Mouse (Mus musculus): ENCODE data around the gene Thbs1. TPM values are rescaled to one million over a fixed set of nuclear protein-coding genes. Genes with fewer than 3 reads are reported as not detected.

Thbs1 gene
- total RNA-seq, 2 experiments from 2014 or later = 0.11 to 3.2 TPM

DNA sequence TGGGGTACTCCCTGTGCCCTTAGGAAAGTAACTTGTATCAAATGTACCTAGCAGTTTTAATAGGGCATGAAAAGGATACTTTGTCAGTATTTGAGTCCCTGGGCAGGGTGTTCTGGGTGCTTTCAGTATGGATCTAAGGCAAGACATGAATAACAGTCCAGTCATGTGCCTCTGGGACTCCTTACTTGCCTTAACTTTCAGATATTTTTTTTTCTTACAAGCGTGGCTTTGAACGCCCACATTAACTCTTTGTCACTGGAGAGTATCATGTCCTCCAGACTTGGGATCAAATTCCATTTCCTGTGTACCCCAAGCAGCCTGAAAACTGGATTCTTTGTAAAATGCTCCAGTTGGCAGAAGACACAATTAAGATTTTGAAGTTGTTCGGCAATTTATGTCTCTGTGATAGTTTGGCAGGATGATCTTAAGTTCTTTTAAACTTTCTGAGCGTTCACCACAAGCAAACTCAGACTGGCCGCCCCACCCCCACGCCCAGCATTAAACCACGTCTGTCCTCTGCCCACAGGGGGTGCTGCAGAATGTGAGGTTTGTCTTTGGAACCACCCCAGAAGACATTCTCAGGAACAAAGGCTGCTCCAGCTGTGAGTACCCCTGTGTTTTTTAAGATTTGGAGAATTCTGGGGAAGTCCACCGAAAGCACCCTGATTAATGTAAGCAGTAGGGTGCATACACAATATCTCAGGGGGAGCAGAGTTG, 2.3 kb downstream of the Thbs1 start:
- ATAC-seq (replicated peaks; ENCODE audit: poor library complexity, severe bottlenecking) = no peak

DNA sequence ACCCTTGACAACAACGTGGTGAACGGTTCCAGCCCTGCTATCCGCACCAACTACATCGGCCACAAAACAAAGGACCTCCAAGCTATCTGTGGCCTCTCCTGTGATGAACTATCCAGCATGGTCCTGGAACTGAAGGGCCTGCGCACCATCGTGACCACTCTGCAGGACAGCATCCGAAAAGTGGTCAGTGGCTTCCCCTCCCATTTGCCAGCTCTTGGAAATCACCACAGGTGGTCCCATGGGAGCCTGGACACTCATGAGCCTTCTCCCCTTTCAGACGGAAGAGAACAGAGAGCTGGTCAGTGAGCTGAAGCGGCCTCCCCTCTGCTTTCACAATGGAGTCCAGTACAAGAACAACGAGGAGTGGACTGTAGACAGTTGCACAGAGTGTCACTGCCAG, 3.0 kb downstream of the Thbs1 start:
- ATAC-seq (replicated peaks; ENCODE audit: poor library complexity, severe bottlenecking) = no peak

DNA sequence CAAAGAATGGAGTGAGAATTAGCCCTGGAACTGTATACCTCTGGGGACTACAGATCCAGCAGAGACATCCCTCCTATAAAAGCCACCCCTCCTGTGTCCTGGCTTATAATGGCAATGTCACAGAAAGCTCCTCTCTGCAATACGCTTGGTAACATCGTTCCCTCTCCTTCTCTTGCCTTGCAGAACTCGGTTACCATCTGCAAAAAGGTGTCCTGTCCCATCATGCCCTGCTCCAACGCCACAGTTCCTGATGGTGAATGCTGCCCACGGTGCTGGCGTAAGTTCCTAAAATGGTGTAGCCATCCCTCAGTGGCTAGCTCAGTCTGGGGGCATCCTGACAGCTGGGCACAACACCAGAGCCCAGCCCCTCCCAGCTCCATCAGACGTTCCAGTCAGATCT, 4.0 kb downstream of the Thbs1 start:
- no peak for ATAC-seq (replicated peaks; ENCODE audit: poor library complexity, severe bottlenecking)

DNA sequence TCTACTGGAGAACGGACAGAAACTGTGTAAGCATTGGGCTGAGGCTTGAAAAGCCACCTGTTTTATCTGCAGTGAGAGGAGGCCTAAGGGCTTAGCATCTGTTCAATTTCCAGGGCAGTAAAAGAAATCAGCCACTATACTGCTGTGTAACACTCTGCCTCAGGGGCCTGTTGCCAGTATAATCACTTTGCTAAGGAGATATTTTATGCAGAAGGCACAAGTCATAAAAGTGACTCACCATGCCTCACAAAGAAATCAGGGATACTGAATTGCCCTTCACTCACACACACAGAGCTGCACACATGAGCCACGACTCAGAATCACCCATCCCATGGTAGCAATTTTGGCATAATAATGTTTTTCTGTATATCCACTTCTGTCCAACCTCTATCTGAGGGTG, 4.5 kb downstream of the Thbs1 start:
- ATAC-seq (replicated peaks; ENCODE audit: poor library complexity, severe bottlenecking) = no peak

DNA sequence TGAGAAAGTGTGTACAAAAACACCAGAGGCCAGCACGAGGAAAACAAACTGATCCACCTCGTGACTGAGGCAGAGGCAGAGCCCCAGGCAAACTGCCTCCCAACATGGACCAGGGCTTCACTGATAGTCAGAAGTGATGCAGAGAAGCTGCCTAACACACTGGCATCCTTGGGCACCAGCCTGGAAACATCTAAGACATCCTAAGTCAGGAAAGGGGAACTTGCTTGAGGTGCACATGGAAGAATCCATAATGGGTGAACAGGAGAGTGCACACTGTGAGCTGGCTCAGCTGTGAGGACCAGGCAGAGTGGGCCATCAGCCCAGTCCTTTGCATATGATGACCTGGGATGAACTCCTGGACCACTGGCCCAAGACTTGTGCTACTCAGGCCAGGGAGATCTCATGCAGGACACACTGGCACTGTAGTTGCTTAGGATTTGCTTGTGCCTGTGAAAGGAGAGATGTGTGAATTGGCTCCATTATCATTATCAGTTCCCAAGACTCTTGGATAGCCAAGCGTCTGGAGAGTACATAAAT, 5.1 kb downstream of the Thbs1 start:
- 0 out of 2 replicates have a peak, but pooled peaks have one; percentile 22 for ATAC-seq (replicated peaks; ENCODE audit: poor library complexity, severe bottlenecking)

DNA sequence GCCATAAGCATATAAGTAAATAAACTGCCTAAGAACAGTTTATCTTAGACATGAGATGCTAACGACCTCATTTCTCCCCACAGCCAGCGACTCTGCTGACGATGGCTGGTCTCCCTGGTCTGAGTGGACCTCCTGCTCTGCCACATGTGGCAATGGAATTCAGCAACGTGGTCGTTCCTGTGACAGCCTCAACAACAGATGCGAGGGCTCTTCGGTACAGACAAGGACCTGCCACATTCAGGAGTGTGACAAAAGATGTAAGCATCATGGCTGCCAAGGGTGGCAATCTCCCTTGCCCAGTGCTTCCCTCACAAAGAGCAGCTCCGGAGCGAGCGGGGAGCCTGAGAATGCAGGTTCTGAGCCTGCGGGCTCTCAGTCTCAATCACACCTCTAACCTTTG, 5.7 kb downstream of the Thbs1 start:
- no peak for ATAC-seq (replicated peaks; ENCODE audit: poor library complexity, severe bottlenecking)

DNA sequence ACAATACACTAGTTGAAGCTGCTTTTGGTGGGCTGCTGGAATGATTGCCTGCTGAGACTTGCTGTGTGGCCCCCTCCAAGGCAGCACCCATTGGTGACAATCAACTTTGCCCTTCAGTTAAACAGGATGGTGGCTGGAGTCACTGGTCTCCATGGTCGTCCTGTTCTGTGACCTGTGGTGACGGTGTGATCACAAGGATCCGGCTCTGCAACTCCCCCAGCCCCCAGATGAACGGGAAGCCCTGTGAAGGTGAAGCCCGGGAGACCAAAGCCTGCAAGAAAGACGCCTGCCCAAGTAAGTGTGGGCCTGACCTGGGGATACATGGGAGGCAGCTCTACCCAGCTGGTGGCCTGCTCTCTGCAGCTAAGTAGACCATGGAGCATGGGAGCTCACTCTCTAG, 6.4 kb downstream of the Thbs1 start:
- no peak for ATAC-seq (replicated peaks; ENCODE audit: poor library complexity, severe bottlenecking)

DNA sequence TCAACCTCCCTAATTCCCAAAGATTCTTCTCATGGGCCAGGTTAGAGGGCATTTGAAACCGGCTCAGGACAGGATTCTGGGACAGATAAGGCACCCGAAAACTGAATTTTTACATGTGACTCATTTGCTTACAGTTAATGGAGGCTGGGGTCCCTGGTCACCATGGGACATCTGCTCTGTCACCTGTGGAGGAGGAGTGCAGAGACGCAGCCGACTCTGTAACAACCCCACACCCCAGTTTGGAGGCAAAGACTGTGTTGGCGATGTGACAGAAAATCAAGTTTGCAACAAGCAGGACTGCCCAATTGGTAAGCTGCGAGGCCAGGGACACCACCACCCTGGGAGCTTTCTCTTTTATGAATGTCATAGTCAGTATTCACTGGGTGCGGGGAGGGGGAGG, 6.8 kb downstream of the Thbs1 start:
- no peak for ATAC-seq (replicated peaks; ENCODE audit: poor library complexity, severe bottlenecking)

DNA sequence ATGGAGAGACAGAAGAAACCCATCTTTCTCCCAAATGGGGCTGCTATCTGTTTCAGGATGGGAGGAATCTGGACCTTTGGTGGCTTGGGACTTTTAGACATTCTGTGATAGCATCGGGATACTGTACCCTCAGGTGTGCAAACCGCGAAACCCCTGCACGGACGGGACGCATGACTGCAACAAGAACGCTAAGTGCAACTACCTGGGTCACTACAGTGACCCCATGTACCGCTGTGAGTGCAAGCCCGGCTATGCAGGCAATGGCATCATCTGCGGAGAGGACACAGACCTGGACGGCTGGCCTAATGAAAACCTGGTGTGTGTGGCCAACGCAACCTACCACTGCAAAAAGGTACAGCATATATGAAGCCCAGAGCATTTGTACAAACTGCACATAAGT, 8.0 kb downstream of the Thbs1 start:
- ATAC-seq (replicated peaks; ENCODE audit: poor library complexity, severe bottlenecking) = no peak

DNA sequence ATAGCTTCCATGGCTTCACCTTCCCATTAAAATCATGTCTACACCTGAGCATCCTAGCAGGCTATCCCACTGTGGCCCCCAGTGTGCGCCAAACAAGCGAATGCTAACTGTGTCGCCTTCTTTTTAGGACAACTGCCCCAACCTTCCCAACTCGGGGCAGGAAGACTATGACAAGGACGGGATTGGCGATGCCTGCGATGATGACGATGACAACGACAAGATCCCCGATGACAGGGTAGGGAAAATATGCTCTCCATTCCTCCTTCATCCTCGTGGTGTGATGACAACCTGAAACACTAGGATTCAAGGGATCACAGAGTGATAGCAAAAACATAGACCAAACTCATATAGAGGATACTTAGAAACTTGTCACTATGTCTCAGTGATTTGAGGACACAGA, 8.4 kb downstream of the Thbs1 start:
- no peak for ATAC-seq (replicated peaks; ENCODE audit: poor library complexity, severe bottlenecking)

DNA sequence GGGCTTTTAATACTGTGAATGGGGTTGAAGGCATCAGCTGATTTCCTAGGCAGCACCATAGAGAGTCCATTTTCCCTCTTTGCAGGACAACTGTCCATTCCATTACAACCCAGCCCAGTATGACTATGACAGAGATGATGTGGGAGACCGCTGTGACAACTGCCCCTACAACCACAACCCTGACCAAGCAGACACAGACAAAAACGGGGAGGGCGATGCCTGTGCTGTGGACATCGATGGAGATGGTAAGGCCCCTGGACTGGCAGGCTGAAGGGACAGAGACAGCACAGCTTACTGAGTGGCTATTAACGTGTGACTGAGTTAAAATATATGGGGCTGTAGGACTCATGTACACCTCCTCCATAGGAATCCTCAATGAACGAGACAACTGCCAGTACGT, 9.1 kb downstream of the Thbs1 start:
- no peak for ATAC-seq (replicated peaks; ENCODE audit: poor library complexity, severe bottlenecking)

DNA sequence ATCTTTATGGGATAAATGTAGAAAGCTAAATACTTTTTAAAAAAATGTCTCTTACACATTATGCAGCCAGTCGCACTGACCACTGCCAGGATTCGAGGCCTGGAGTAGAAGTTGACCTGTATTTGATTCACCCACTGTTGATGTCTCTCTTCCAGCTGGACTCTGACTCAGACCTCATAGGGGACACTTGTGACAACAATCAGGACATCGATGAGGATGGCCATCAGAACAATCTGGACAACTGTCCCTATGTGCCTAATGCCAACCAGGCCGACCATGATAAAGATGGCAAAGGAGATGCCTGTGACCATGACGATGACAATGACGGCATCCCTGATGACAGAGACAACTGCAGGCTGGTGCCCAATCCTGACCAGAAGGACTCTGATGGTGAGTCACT, 10.6 kb downstream of the Thbs1 start:
- no peak for ATAC-seq (replicated peaks; ENCODE audit: poor library complexity, severe bottlenecking)

DNA sequence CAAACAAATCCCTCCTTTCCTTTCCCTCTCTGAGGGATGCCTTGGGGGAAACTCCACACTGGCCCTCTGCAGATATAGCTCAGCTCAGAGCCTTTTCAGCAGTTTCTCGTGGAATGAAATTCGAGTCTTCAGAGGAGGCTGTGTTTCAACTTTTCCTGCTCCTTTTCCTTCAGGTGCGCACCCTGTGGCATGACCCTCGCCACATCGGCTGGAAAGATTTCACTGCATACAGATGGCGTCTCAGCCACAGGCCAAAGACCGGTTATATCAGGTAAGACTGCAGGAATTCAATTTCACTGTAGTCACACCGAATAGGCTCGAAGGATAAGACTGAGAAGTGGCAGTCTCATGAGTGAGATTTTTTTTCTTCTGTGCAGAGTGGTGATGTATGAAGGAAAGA, 12.1 kb downstream of the Thbs1 start:
- ATAC-seq (replicated peaks; ENCODE audit: poor library complexity, severe bottlenecking) = no peak

DNA sequence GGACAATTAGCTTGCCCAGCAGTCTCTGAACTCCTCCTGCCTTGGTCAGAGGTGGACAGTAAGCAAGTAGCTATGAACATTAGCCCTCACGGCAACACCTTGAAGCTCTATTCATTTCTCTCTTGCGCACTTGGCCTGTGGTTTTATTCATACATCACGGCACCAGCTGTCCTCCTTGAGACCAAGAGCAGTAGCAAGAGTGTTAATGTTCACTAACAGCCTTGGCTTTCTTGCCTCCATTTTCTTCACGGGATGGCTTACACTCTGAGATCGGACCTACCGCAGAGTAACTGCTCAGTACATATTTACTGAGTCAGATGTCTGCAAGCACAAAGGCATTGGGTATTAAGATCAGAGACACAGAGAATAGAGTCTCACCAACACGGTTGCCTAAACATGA, 12.8 kb downstream of the Thbs1 start:
- ATAC-seq (replicated peaks; ENCODE audit: poor library complexity, severe bottlenecking) = no peak

DNA sequence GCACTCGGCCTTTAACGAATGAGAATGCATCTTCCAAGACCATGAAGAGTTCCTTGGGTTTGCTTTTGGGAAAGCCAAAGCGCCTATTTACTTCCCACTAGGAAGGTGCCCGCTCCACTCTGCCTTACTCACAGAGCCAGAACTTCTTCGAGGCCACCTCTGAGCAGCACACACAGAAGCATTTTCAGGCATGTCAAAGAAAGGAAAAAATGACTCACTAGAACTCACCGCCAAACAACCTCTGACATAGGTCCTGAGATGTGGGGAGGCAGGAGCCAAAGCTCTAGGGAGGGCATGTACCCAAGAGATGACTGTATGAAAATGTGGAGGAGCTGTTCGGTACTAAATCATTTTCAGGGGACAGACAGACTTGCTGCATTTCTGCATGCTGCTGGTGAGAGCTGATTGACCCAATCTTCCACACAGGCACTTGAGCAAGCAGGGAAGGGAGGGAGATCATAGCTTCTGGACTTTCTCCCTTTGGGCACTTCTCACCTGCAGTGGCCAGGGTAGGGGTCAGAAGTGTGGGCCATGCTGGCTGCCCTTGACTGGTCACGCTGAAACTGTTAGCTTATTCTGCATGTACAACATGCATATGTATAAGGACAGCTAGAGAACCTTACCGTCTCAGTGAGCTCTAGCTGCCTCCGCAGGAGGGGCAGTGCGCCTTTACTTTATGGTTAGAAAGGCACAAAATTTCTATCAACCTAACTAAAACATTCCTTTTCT, 13.7 kb downstream of the Thbs1 start:
- ATAC-seq (replicated peaks; ENCODE audit: poor library complexity, severe bottlenecking) = peak; percentile 5; the same call in 1 of the 2 replicates

DNA sequence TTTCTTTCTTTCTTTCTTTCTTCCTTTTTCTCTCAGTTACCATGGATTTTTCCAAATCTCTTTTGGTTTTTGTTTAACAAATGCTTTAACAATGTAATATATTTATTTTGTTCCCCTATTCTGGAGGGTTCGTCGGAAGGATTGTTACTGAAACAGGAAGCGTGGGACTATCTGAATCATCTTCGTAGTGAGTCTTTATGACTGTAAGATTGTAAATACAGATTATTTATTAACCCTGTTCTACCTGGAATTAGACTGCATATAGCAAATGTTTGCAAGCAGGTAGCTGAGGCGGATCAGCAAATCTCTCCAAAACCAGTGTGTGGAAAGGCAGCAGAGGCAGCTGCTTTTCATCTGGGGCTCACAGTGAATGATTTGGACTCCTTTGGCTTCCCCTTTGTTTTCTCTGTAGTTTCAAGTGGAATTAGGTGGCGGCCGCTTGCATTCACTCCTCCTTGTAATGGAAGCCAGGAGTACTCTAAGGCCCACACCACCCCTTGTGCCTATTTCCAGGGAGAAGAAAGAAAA, 14.3 kb downstream of the Thbs1 start:
- ATAC-seq (replicated peaks; ENCODE audit: poor library complexity, severe bottlenecking) = no peak

DNA sequence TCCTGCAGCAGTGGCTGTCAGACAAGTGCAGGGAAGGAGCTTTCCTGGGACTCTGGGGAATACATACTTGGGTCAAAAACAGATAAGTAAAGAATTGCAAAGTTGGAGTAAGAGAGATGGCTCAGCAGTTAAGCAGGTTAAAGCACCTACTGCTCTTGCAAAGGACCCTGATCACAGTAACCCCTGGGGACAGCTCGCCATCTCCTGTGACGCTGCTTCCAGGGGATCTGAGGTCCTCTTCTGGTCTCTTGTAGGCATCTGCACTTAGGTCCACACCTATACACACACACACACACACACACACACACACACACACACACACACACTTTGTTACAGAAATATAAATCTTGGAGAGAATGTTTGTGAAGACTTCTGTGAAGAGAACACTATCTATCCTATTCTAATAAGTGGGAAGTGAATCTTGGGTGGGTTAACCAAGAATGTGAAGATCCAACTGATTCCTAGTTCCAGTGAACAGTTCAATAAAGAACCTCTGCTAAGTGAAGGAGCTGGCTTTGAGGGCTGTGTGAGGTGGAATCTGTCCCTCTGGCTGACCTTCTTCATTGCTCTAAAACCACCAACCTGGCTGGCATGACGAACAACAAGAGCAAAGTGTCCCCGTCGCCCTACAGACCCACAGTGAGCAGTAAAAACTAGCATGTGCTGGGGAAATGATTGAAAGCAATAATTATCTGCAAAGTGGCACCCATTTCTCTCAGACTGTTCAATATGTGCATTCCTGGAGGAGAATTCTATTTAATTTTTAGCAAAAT, 16.0 kb downstream of the Thbs1 start:
- no peak for ATAC-seq (replicated peaks; ENCODE audit: poor library complexity, severe bottlenecking)

DNA sequence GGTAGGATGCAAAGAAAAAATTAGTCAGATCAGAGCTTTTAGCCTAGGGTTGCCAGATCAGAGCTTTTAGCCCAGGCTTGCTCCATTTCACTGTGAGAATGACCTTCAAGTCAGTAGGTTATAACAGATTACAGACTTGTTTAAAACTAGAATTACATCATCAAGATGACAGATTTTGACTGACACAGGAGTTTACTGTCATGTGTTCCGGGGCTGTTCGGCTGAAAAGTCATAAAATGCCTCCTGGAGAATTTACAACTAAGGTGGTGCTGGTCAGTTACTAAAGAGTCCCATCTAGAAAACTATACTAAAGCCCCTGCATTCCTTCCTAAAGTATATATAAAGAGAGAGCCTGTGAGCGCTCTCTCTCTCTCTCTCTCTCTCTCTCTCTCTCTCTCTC, 16.6 kb downstream of the Thbs1 start:
- ATAC-seq (replicated peaks; ENCODE audit: poor library complexity, severe bottlenecking) = no peak

DNA sequence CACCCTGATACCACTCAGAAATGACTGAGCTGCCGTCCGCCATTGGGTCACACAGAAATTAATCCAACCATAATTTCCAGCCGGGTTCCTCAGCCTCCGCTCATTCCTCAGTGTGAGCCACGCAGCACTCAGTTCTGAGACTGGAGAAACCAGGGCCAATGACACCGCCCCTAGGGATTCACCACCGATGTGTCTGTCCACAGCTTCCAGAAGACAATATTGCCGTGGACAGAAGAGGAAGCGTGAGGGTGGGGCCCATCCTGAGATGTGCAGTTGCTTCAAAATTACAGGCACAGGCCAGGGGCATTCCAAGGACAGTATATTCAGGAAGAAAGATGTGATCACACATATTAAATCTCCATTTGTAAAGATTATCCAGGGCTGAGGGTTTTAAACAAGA, 25.4 kb downstream of the Thbs1 start:
- no peak for ATAC-seq (replicated peaks; ENCODE audit: poor library complexity, severe bottlenecking)

DNA sequence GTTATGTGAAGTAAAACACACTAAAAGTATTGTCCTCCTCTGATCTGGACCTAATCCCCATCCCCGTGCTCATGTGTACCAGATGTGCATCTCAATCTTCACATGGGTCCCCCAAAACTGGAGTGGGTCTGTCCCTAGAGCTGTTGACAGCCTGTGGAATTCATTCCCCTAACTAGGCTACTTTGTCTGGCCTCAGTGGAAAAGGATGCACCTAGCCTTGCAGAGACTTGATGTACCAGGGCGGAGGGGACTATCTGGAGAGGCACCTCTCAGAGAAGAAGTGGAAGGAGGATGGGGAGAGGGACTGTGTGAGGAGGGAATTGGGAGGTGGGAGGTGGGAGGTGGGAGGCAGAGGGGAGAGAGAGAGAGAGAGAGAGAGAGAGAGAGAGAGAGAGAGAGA, 26.1 kb downstream of the Thbs1 start:
- ATAC-seq (replicated peaks; ENCODE audit: poor library complexity, severe bottlenecking) = no peak

DNA sequence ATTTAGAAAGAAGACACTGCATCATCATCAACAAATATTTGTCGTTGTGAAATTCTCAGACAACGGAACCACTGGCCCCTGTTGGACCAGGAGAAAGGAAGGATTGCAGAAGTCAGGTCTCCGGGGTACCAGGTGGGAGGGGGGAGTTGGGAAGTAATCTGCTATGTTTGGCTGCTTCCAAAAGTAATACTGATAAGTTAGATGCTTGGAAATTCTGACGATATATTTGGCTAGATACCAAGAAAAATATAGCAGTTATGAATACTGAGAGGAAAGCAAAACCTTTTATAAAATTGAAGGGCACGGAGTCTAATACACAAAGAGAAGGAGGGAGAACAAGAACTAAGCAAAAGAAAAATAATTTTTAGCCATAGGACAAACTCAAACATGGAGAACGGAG, 27.6 kb downstream of the Thbs1 start:
- ATAC-seq (replicated peaks; ENCODE audit: poor library complexity, severe bottlenecking) = no peak
